Mouse (Mus musculus) brain, embryonic 14.5 days (tissue): Measurements from ENCODE around the gene Mien1.

ENCODE experiments used
- CTCF ChIP-seq: fragments of 200-500 bp; IDR thresholded peaks from 2 replicates; pipeline ENCODE4 v1.5.1; 2012; ENCODE audit warnings: inconsistent platforms, mild to moderate bottlenecking, moderate library complexity, borderline replicate concordance; ENCODE audit not compliant: insufficient read depth, insufficient read length; ENCODE audit errors: extremely low read depth
- POLR2A ChIP-seq: fragments of 200-500 bp; IDR thresholded peaks from 2 replicates; pipeline ENCODE4 v1.6.1; 2012; ENCODE audit warnings: mild to moderate bottlenecking, inconsistent platforms, borderline replicate concordance; ENCODE audit not compliant: poor library complexity, insufficient read depth, insufficient read length, severe bottlenecking; ENCODE audit errors: extremely low read depth

GRCm38 (mm10) chr11:98417074-98417473, 21.7 kb downstream of the Mien1 start:
- TF ChIP-seq POLR2A (no peak), CTCF (no peak)
